Mouse (Mus musculus) stomach, postnatal 0 days (tissue): ENCODE measurements at regions not wholly inside any gene's neighbourhood (a gene's known extent, or its start where the extent isn't known, plus 50 kb on each side); places are given as distances from the start of the nearest gene placed in this dataset.

Experiments used
- ATAC-seq: fragments of 200-750 bp; cut with Nextera tagmentation; 2 replicates; pipeline ENCODE4 v1.8.0; 2017; ENCODE audit not compliant: low FRiP score, low TSS enrichment
- DNase-seq: peaks from one replicate; pipeline ENCODE4 v3.0.0-alpha.2; 2016; ENCODE audit warnings: low spot score
- H3K27ac ChIP-seq: fragments of 300-500 bp; sonication (generic); replicated peaks from 2 replicates; pipeline ENCODE4 v1.5.1; 2014; ENCODE audit warnings: mild to moderate bottlenecking, control low read depth
- H3K27me3 ChIP-seq: fragments of 300-500 bp; sonication (generic); 2 replicates; pipeline ENCODE4 v1.6.1; 2014; ENCODE audit warnings: low read length; ENCODE audit not compliant: control insufficient read depth, insufficient read depth
- H3K36me3 ChIP-seq: fragments of 300-500 bp; sonication (generic); 2 replicates; pipeline ENCODE4 v1.6.1; 2014; ENCODE audit warnings: low read length, mixed read lengths; ENCODE audit not compliant: control insufficient read depth, insufficient read depth
- H3K4me1 ChIP-seq: fragments of 300-500 bp; sonication (generic); replicated peaks from 2 replicates; pipeline ENCODE4 v1.6.1; 2014; ENCODE audit warnings: antibody characterized with exemption; ENCODE audit not compliant: control insufficient read depth, insufficient read depth
- H3K4me2 ChIP-seq: fragments of 300-500 bp; sonication (generic); replicated peaks from 2 replicates; pipeline ENCODE4 v1.6.1; 2014; ENCODE audit warnings: low read depth, mild to moderate bottlenecking, control low read depth, moderate library complexity
- H3K4me3 ChIP-seq: fragments of 300-500 bp; sonication (generic); 2 replicates; pipeline ENCODE4 v1.5.1; 2014; ENCODE audit warnings: low read depth, low read length, control low read depth
- H3K9ac ChIP-seq: fragments of 300-500 bp; sonication (generic); 2 replicates; pipeline ENCODE4 v1.6.1; 2014; ENCODE audit warnings: mild to moderate bottlenecking, low read length, control low read depth, mixed read lengths
- H3K9me3 ChIP-seq: fragments of 300-500 bp; sonication (generic); 2 replicates; pipeline ENCODE4 v1.6.1; 2016; ENCODE audit warnings: low read length; ENCODE audit not compliant: control insufficient read depth
- CTCF ChIP-seq: IDR thresholded peaks from 2 replicates; pipeline ENCODE4 v1.5.1; 2016; ENCODE audit warnings: antibody characterized with exemption, low read depth, mild to moderate bottlenecking, moderate library complexity
- EP300 ChIP-seq: optimal IDR thresholded peaks from 2 replicates; pipeline ENCODE3; 2016; ENCODE audit warnings: antibody characterized with exemption
- WGBS: fragments of 180-500 bp; shearing (Covaris S2); extraction: QIAGEN DNeasy Blood & Tissue Kit; methylation state at CpG from one replicate; pipeline ENCODE4 v1.1.7; 2014; 5-methylcytosine and 5-hydroxymethylcytosine counted together

DNA sequence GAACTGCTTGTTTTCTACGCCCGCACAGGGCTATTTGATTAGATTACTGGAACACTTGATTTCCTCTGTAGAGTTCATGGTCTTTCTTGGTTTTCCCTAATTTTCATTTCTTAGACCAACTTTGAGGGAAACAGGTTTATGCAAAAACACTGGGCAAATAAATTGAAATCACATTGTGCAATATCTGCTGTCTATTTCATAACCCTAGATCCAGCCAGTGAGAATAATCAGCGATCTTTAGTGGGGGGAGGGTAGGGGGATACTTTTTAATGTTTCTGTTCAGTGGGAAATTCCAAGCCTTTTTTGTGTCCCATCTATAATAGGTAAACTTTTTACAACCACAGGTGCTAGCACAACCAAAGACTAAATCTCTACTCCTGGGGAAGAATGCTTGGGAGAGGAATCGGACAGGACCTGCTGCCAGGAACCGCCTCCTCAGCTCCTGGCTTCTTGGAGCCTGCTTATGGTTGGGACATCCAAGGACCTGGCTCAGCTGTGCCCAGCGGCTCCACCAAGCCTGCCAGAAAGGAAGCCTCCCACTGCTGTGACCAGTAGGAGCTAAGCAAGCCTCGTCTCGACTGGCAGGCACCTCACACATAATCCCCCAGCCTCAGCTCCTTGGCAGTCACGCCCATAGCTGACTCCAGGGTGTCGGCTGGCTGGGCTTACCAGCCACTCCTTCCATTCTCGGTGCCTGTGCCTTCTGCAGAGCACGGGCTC lies 80.8 kb upstream of the Irs2 start:
- Histone ChIP-seq H3K9ac (no peak overlapping the region), H3K4me1 (no peaks in the 10 kb centered on the region), H3K4me2 (no peak overlapping the region), H3K27ac (no peak overlapping the region), H3K36me3 (no peaks in the 10 kb centered on the region), H3K27me3 (no peaks in the 10 kb centered on the region), H3K9me3 (no peaks in the 10 kb centered on the region), H3K4me3 (no peak overlapping the region)
- 0 out of 2 replicates have a peak, but pooled peaks have one; percentile 25 for ATAC-seq
- DNase-seq: no peak
- TF ChIP-seq EP300: no peak
- no peak for TF ChIP-seq CTCF
- 37% methylated on average over 12 of the region's 12 CpGs for WGBS

DNA sequence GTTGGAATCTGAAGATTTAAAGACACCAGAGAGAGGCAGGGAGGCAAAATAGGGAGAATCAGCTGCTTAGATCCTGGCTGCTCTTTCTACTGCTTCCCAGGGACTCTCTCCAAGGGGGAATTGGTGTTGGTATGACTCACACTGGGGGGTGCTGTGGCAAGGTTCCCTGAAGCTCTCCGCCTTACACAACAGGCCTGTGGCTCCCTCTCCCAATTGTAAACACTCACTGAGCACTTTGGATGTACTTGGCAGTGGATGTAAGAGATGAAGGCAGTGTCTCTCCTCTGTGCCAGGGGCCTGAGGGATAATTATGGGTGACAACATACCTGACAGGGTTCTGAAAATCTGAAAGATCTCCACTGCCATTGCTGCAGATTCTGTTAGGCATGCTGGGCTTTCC lies 77.0 kb upstream of the Irs2 start:
- 38% methylated on average over 1 of the region's 1 CpGs for WGBS
- DNase-seq: peak; percentile 42

DNA sequence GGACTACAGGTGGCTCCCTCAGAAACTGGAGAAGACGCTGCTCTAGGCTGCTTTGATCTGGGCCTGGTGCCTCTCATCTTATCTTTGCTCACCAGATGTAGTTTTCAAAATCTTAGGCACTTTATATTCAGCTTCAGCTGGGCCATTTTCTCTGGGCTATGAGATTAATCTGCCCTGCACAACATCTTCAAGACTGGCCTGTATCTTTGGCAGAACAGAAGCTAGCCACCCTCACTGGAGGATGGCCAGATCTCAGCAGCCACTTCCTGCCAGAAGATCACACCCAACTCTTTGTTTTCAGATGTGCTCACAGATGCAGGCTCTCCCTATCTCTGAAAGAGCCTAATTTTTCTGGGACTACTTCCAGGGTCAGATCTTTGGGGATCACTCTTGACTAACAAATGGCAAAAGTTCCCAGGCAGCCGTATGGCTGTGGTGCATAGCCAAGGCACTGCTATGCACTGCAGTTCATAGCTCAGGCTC lies 75.8 kb upstream of the Irs2 start:
- TF ChIP-seq EP300 (no peak), CTCF (no peak)
- Histone ChIP-seq H3K9me3 (no peaks in the 10 kb centered on the region), H3K4me3 (no peak overlapping the region), H3K4me2 (no peak overlapping the region), H3K36me3 (no peaks in the 10 kb centered on the region), H3K4me1 (no peaks in the 10 kb centered on the region), H3K9ac (no peak overlapping the region), H3K27ac (no peak overlapping the region; the same call in 1 of the 2 replicates), H3K27me3 (no peaks in the 10 kb centered on the region)
- 39% methylated on average over 2 of the region's 2 CpGs for WGBS
- no peak for DNase-seq
- ATAC-seq: no peak

More for the DNA sequence above, 77.0 kb upstream of the Irs2 start:
- ATAC-seq: peak; percentile 70; the same call in 1 of the 2 replicates
- H3K4me1 ChIP-seq: no peaks in the 10 kb centered on the region
- no peaks in the 10 kb centered on the region for H3K9me3 ChIP-seq
- TF ChIP-seq CTCF (peak; percentile 22; the same call in 1 of the 2 replicates), EP300 (no peak)
- H3K4me3 ChIP-seq: no peak overlapping the region
- H3K27me3 ChIP-seq: no peaks in the 10 kb centered on the region
- H3K27ac ChIP-seq: peak overlapping the region; percentile 65
- no peaks in the 10 kb centered on the region for H3K36me3 ChIP-seq
- no peak overlapping the region for H3K9ac ChIP-seq
- no peak overlapping the region for H3K4me2 ChIP-seq

DNA sequence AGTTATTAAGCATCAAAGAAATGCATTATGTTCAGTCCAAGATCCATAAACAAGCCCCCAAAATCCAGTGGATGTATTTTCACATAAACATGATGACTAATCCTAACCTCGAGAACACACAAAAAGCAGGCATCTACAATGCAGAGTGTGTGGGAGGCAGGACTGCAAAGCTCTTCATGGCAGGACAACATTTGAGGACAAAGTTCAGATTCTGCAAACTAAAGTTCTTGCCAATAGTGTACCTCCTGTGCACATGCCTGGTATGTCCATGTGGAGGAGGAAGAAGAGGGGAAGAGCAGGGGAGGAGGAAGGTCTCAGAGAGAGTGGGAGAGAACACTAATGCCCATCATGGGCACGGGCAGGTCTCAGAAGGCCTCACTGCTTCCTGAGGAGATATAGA lies 72.6 kb upstream of the Irs2 start:
- Histone ChIP-seq H3K4me1 (no peaks in the 10 kb centered on the region), H3K27ac (no peak overlapping the region), H3K27me3 (no peaks in the 10 kb centered on the region), H3K9me3 (no peaks in the 10 kb centered on the region), H3K36me3 (no peaks in the 10 kb centered on the region), H3K9ac (no peak overlapping the region), H3K4me3 (no peak overlapping the region), H3K4me2 (no peak overlapping the region)
- 56% methylated on average over 2 of the region's 2 CpGs for WGBS
- TF ChIP-seq CTCF: no peak
- DNase-seq: no peak
- no peak for ATAC-seq

DNA sequence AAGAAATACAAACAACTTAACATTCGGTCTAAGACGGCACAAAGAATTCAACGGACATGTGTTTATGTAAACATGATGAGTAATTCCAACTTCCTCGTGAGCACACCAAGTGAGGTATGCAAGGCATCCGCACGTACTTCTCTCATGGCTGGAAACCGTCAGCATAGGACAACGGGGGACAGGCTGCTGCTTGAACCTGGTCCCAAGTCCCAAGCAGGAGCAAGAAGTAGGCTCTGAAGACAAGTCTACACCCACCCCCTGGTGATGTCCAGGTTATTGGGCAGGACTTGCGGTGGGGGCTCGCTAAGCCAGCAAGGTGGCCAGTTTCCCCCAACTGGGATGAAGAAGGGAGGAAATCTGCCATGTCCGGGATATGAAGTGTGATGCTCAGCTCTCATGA lies 71.5 kb upstream of the Irs2 start:
- TF ChIP-seq EP300 (no peak), CTCF (no peak)
- H3K36me3 ChIP-seq: no peaks in the 10 kb centered on the region
- no peaks in the 10 kb centered on the region for H3K4me1 ChIP-seq
- no peak overlapping the region for H3K4me2 ChIP-seq
- H3K4me3 ChIP-seq: no peak overlapping the region
- H3K9ac ChIP-seq: no peak overlapping the region
- ATAC-seq (no peak), DNase-seq (no peak)
- no peak overlapping the region for H3K27ac ChIP-seq
- 38% methylated on average over 11 of the region's 11 CpGs for WGBS
- H3K9me3 ChIP-seq: no peaks in the 10 kb centered on the region
- no peaks in the 10 kb centered on the region for H3K27me3 ChIP-seq

DNA sequence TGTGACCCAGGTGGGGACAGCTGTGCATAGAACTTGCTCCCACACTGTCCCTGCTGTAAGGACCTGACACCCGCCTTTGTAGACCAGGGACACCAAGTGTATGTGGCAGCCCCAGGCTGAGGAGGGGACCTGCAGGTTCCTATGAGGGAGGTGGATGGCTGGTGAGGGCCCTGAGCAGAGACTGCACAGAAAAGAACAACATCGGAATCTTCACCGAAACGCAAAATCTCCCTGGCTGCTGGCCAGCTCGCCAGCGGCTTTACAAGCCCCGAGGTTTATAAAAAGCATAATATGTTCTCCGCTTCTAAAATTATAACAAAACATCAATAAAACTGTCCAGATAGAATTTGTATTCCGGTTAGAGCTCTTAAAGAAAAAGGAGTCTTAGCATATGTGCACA lies 68.9 kb upstream of the Irs2 start:
- no peak overlapping the region for H3K9ac ChIP-seq
- no peaks in the 10 kb centered on the region for H3K4me1 ChIP-seq
- no peaks in the 10 kb centered on the region for H3K36me3 ChIP-seq
- no peaks in the 10 kb centered on the region for H3K27me3 ChIP-seq
- H3K4me3 ChIP-seq: no peak overlapping the region; the same call in 1 of the 2 replicates
- TF ChIP-seq EP300: no peak
- TF ChIP-seq CTCF: no peak
- no peak for ATAC-seq
- peak overlapping the region; percentile 21 for H3K4me2 ChIP-seq
- 0 out of 2 replicates have a peak overlapping the region, but pooled peaks have one; percentile 18 for H3K27ac ChIP-seq
- DNase-seq: no peak
- no peaks in the 10 kb centered on the region for H3K9me3 ChIP-seq
- WGBS: 24% methylated on average over 9 of the region's 9 CpGs
